Mouse (Mus musculus): Measurements from ENCODE around the gene Olfr643. TPM values are rescaled to one million over a fixed set of nuclear protein-coding genes. Genes with fewer than 3 reads are reported as not detected.

Olfr643 gene
- polyA plus RNA-seq (2014; fragmentation: Nextera tagmentation; extraction: Ambion mirVana) = not detected in 2 replicates

- H3K9ac ChIP-seq (replicated peaks; ENCODE audit: low read length) = no peak within 1 kb of the TSS
- H3K4me1 ChIP-seq (ENCODE audit: control insufficient read depth, insufficient read depth, low read length) = no peaks in the 10 kb centered on the region
- no peak within 1 kb of the TSS for H3K4me2 ChIP-seq (ENCODE audit: low read length)
- no peaks in the 10 kb centered on the region for H3K27me3 ChIP-seq (ENCODE audit: control insufficient read depth, insufficient read depth, low read length)
- WGBS = 90% methylated on average over 5 of the region's 5 CpGs
- DNase-seq (no peak), ATAC-seq (ENCODE audit: low FRiP score, low TSS enrichment) (no peak)
- H3K27ac ChIP-seq (replicated peaks; ENCODE audit: low read depth, low read length) = no peak within 1 kb of the TSS
- H3K36me3 ChIP-seq (ENCODE audit: control insufficient read depth, insufficient read depth, low read length) = no peaks in the 10 kb centered on the region
- H3K9me3 ChIP-seq (ENCODE audit: control insufficient read depth, low read length) = no peaks in the 10 kb centered on the region
- no peak within 1 kb of the TSS for H3K4me3 ChIP-seq (replicated peaks; ENCODE audit: low read depth, low read length)
Measured at GRCm38 (mm10) chr7:104137305-104137704, at the start of gene Olfr643. Olfr643 (minus strand) TSS chr7:104137405.

GRCm38 (mm10) chr7:104183292-104183691 lies 46.1 kb upstream of the Olfr643 start, which contains the start of gene Olfr648:
Olfr648 (minus strand) TSS chr7:104183392.
- H3K27ac ChIP-seq (replicated peaks; ENCODE audit: low read depth, low read length) = no peak within 1 kb of the TSS
- 93% methylated on average over 2 of the region's 2 CpGs for WGBS
- ATAC-seq (ENCODE audit: low FRiP score, low TSS enrichment) = no peak

GRCm38 (mm10) chr7:104179074-104179473 lies 41.9 kb upstream of the Olfr643 start:
- ATAC-seq (ENCODE audit: low FRiP score, low TSS enrichment) (no peak), DNase-seq (no peak)
- H3K27ac ChIP-seq (replicated peaks; ENCODE audit: low read depth, low read length) = no peak overlapping the region
- no peaks in the 10 kb centered on the region for H3K36me3 ChIP-seq (ENCODE audit: control insufficient read depth, insufficient read depth, low read length)
- no peak overlapping the region for H3K4me2 ChIP-seq (ENCODE audit: low read length)
- no peak overlapping the region for H3K4me3 ChIP-seq (replicated peaks; ENCODE audit: low read depth, low read length)
- no peaks in the 10 kb centered on the region for H3K27me3 ChIP-seq (ENCODE audit: control insufficient read depth, insufficient read depth, low read length)
- no peak overlapping the region for H3K9ac ChIP-seq (replicated peaks; ENCODE audit: low read length)
- no peaks in the 10 kb centered on the region for H3K4me1 ChIP-seq (ENCODE audit: control insufficient read depth, insufficient read depth, low read length)
- 79% methylated on average over 1 of the region's 1 CpGs for WGBS
- H3K9me3 ChIP-seq (ENCODE audit: control insufficient read depth, low read length) = no peaks in the 10 kb centered on the region

More at GRCm38 (mm10) chr7:104183292-104183691, 46.1 kb upstream of the Olfr643 start, which contains the start of gene Olfr648:
- Histone ChIP-seq H3K4me1 (ENCODE audit: control insufficient read depth, insufficient read depth, low read length) (no peaks in the 10 kb centered on the region), H3K9me3 (ENCODE audit: control insufficient read depth, low read length) (no peaks in the 10 kb centered on the region), H3K4me2 (ENCODE audit: low read length) (no peak within 1 kb of the TSS), H3K36me3 (ENCODE audit: control insufficient read depth, insufficient read depth, low read length) (no peaks in the 10 kb centered on the region), H3K9ac (replicated peaks; ENCODE audit: low read length) (no peak within 1 kb of the TSS), H3K27me3 (ENCODE audit: control insufficient read depth, insufficient read depth, low read length) (no peaks in the 10 kb centered on the region), H3K4me3 (replicated peaks; ENCODE audit: low read depth, low read length) (no peak within 1 kb of the TSS)
- no peak for DNase-seq

- no peak for ATAC-seq (ENCODE audit: low FRiP score, low TSS enrichment)
- 66% methylated on average over 5 of the region's 5 CpGs for WGBS
- Histone ChIP-seq H3K4me3 (replicated peaks; ENCODE audit: low read depth, low read length) (no peak overlapping the region), H3K4me1 (ENCODE audit: control insufficient read depth, insufficient read depth, low read length) (no peaks in the 10 kb centered on the region), H3K9me3 (ENCODE audit: control insufficient read depth, low read length) (no peaks in the 10 kb centered on the region), H3K4me2 (ENCODE audit: low read length) (no peak overlapping the region), H3K36me3 (ENCODE audit: control insufficient read depth, insufficient read depth, low read length) (no peaks in the 10 kb centered on the region), H3K9ac (replicated peaks; ENCODE audit: low read length) (no peak overlapping the region), H3K27me3 (ENCODE audit: control insufficient read depth, insufficient read depth, low read length) (no peaks in the 10 kb centered on the region), H3K27ac (replicated peaks; ENCODE audit: low read depth, low read length) (no peak overlapping the region)
- no peak for DNase-seq
Measured at GRCm38 (mm10) chr7:104178422-104179054, 41.3 kb upstream of the Olfr643 start.

- no peak overlapping the region for H3K27ac ChIP-seq (replicated peaks; ENCODE audit: low read depth, low read length)
- ATAC-seq (ENCODE audit: low FRiP score, low TSS enrichment) (no peak), DNase-seq (no peak)
- no peaks in the 10 kb centered on the region for H3K36me3 ChIP-seq (ENCODE audit: control insufficient read depth, insufficient read depth, low read length)
- no peak overlapping the region for H3K9ac ChIP-seq (replicated peaks; ENCODE audit: low read length)
- no peaks in the 10 kb centered on the region for H3K4me1 ChIP-seq (ENCODE audit: control insufficient read depth, insufficient read depth, low read length)
- WGBS = 9% methylated on average over 1 of the region's 1 CpGs
- no peaks in the 10 kb centered on the region for H3K27me3 ChIP-seq (ENCODE audit: control insufficient read depth, insufficient read depth, low read length)
- H3K9me3 ChIP-seq (ENCODE audit: control insufficient read depth, low read length) = no peaks in the 10 kb centered on the region
- no peak overlapping the region for H3K4me3 ChIP-seq (replicated peaks; ENCODE audit: low read depth, low read length)
- no peak overlapping the region for H3K4me2 ChIP-seq (ENCODE audit: low read length)
Measured at GRCm38 (mm10) chr7:104175085-104175484, 37.9 kb upstream of the Olfr643 start.

- Histone ChIP-seq H3K27ac (replicated peaks; ENCODE audit: low read depth, low read length) (no peak overlapping the region), H3K27me3 (ENCODE audit: control insufficient read depth, insufficient read depth, low read length) (no peaks in the 10 kb centered on the region), H3K9me3 (ENCODE audit: control insufficient read depth, low read length) (no peaks in the 10 kb centered on the region), H3K36me3 (ENCODE audit: control insufficient read depth, insufficient read depth, low read length) (no peaks in the 10 kb centered on the region), H3K9ac (replicated peaks; ENCODE audit: low read length) (no peak overlapping the region), H3K4me2 (ENCODE audit: low read length) (no peak overlapping the region), H3K4me1 (ENCODE audit: control insufficient read depth, insufficient read depth, low read length) (no peaks in the 10 kb centered on the region), H3K4me3 (replicated peaks; ENCODE audit: low read depth, low read length) (no peak overlapping the region)
- no peak for ATAC-seq (ENCODE audit: low FRiP score, low TSS enrichment)
- no peak for DNase-seq
- WGBS = 85% methylated on average over 6 of the region's 6 CpGs
Measured at GRCm38 (mm10) chr7:104169634-104170204, 32.5 kb upstream of the Olfr643 start.

GRCm38 (mm10) chr7:104167105-104167504 lies 29.9 kb upstream of the Olfr643 start:
- Histone ChIP-seq H3K36me3 (ENCODE audit: control insufficient read depth, insufficient read depth, low read length) (no peaks in the 10 kb centered on the region), H3K27me3 (ENCODE audit: control insufficient read depth, insufficient read depth, low read length) (no peaks in the 10 kb centered on the region), H3K4me3 (replicated peaks; ENCODE audit: low read depth, low read length) (no peak overlapping the region), H3K9me3 (ENCODE audit: control insufficient read depth, low read length) (no peaks in the 10 kb centered on the region), H3K9ac (replicated peaks; ENCODE audit: low read length) (no peak overlapping the region), H3K27ac (replicated peaks; ENCODE audit: low read depth, low read length) (no peak overlapping the region), H3K4me1 (ENCODE audit: control insufficient read depth, insufficient read depth, low read length) (no peaks in the 10 kb centered on the region), H3K4me2 (ENCODE audit: low read length) (no peak overlapping the region)
- 86% methylated on average over 6 of the region's 6 CpGs for WGBS
- DNase-seq (no peak), ATAC-seq (ENCODE audit: low FRiP score, low TSS enrichment) (no peak)

GRCm38 (mm10) chr7:104150456-104150855 lies 13.3 kb upstream of the Olfr643 start, which contains the start of gene Ubqlnl:
Ubqlnl (minus strand) TSS chr7:104150556.
- no peaks in the 10 kb centered on the region for H3K36me3 ChIP-seq (ENCODE audit: control insufficient read depth, insufficient read depth, low read length)
- H3K27ac ChIP-seq (replicated peaks; ENCODE audit: low read depth, low read length) = no peak within 1 kb of the TSS
- no peak within 1 kb of the TSS for H3K4me2 ChIP-seq (ENCODE audit: low read length)
- no peak within 1 kb of the TSS for H3K4me3 ChIP-seq (replicated peaks; ENCODE audit: low read depth, low read length)
- WGBS = 90% methylated on average over 2 of the region's 2 CpGs
- H3K27me3 ChIP-seq (ENCODE audit: control insufficient read depth, insufficient read depth, low read length) = no peaks in the 10 kb centered on the region
- no peak within 1 kb of the TSS for H3K9ac ChIP-seq (replicated peaks; ENCODE audit: low read length)
- DNase-seq (no peak), ATAC-seq (ENCODE audit: low FRiP score, low TSS enrichment) (no peak)
- H3K9me3 ChIP-seq (ENCODE audit: control insufficient read depth, low read length) = no peaks in the 10 kb centered on the region
- H3K4me1 ChIP-seq (ENCODE audit: control insufficient read depth, insufficient read depth, low read length) = no peaks in the 10 kb centered on the region

- Histone ChIP-seq H3K9ac (replicated peaks; ENCODE audit: low read length) (no peak within 1 kb of the TSS), H3K27ac (replicated peaks; ENCODE audit: low read depth, low read length) (no peak within 1 kb of the TSS), H3K36me3 (ENCODE audit: control insufficient read depth, insufficient read depth, low read length) (no peaks in the 10 kb centered on the region), H3K9me3 (ENCODE audit: control insufficient read depth, low read length) (no peaks in the 10 kb centered on the region), H3K4me3 (replicated peaks; ENCODE audit: low read depth, low read length) (no peak within 1 kb of the TSS), H3K4me1 (ENCODE audit: control insufficient read depth, insufficient read depth, low read length) (no peaks in the 10 kb centered on the region), H3K4me2 (ENCODE audit: low read length) (no peak within 1 kb of the TSS), H3K27me3 (ENCODE audit: control insufficient read depth, insufficient read depth, low read length) (no peaks in the 10 kb centered on the region)
- 73% methylated on average over 3 of the region's 3 CpGs for WGBS
- ATAC-seq (ENCODE audit: low FRiP score, low TSS enrichment) (no peak), DNase-seq (no peak)
Measured at GRCm38 (mm10) chr7:104143179-104143578, 6.0 kb upstream of the Olfr643 start, which contains the start of gene Ubqln3. Ubqln3 (minus strand) TSS chr7:104143279.
